Mouse (Mus musculus): ENCODE data around the gene Cyb5b. TPM values are rescaled to one million over a fixed set of nuclear protein-coding genes. Genes with fewer than 3 reads are reported as not detected.
A peak's percentile ranks its signal among the peaks of the same experiment; 100 is the strongest.
"Not testable (repeated sequence)": the region's sequence is repeated elsewhere in the genome, so short reads cannot be mapped to it uniquely, and the experiment has no call there.

Gene Cyb5b
- 155 and 156 TPM in 2 replicates for polyA plus RNA-seq (2016; fragmentation: Nextera tagmentation; extraction: Ambion mirVana)

- H3K9me3 ChIP-seq, result no peaks in the 10 kb centered on the region
- H3K27ac ChIP-seq (replicated peaks), result peak within 1 kb of the TSS; percentile 81
- ATAC-seq (ENCODE audit: low FRiP score, low read depth), result peak; percentile 98
- H3K4me3 ChIP-seq, result peak within 1 kb of the TSS; percentile 87
- peaks cover 12% of the 10 kb centered on the region for H3K4me1 ChIP-seq
- H3K4me2 ChIP-seq (replicated peaks), result peak within 1 kb of the TSS; percentile 75
- WGBS, result 1% methylated on average over 65 of the region's 65 CpGs
- peak within 1 kb of the TSS; percentile 88 for H3K9ac ChIP-seq (replicated peaks)
- H3K27me3 ChIP-seq, result no peaks in the 10 kb centered on the region
- H3K36me3 ChIP-seq, result peaks cover 23% of the 10 kb centered on the region
These were observed at the start of gene Cyb5b for GRCm38 (mm10) chr8:107150404-107151157. Gene Cyb5b, plus strand, starts transcription at chr8:107150640.

- H3K27me3 ChIP-seq, result no peaks in the 10 kb centered on the region
- no peak overlapping the region for H3K4me3 ChIP-seq
- WGBS, result 10% methylated on average over 4 of the region's 4 CpGs
- H3K4me2 ChIP-seq (replicated peaks), result no peak overlapping the region
- H3K9ac ChIP-seq (replicated peaks), result no peak overlapping the region
- no peak for ATAC-seq (ENCODE audit: low FRiP score, low read depth)
- H3K4me1 ChIP-seq, result no peaks in the 10 kb centered on the region
- no peaks in the 10 kb centered on the region for H3K9me3 ChIP-seq
- no peak overlapping the region for H3K27ac ChIP-seq (replicated peaks)
- no peaks in the 10 kb centered on the region for H3K36me3 ChIP-seq
These were observed 45.9 kb upstream of the Cyb5b start for GRCm38 (mm10) chr8:107104547-107104946.

- not testable (repeated sequence) for H3K27me3 ChIP-seq; H3K36me3 ChIP-seq; H3K9ac ChIP-seq (replicated peaks); H3K4me1 ChIP-seq; H3K9me3 ChIP-seq; H3K4me3 ChIP-seq; H3K4me2 ChIP-seq (replicated peaks); ATAC-seq (ENCODE audit: low FRiP score, low read depth); H3K27ac ChIP-seq (replicated peaks)
- WGBS, result 92% methylated on average over 5 of the region's 5 CpGs
These were observed 42.4 kb upstream of the Cyb5b start for GRCm38 (mm10) chr8:107108089-107108488.

GRCm38 (mm10) chr8:107108978-107109720 lies 41.3 kb upstream of the Cyb5b start:
- 68% methylated on average over 23 of the region's 23 CpGs for WGBS
- Histone ChIP-seq H3K36me3 (no peaks in the 10 kb centered on the region), H3K4me1 (0 out of 2 replicates have a peak, but pooled peaks cover 2% of the 10 kb centered on the region), H3K9ac (replicated peaks) (no peak overlapping the region), H3K4me2 (replicated peaks) (no peak overlapping the region), H3K9me3 (no peaks in the 10 kb centered on the region), H3K27ac (replicated peaks) (0 out of 2 replicates have a peak overlapping the region, but pooled peaks have one; percentile 25), H3K27me3 (no peaks in the 10 kb centered on the region), H3K4me3 (no peak overlapping the region)
- ATAC-seq (ENCODE audit: low FRiP score, low read depth), result no peak

GRCm38 (mm10) chr8:107109816-107110435 lies 40.5 kb upstream of the Cyb5b start:
- no peak overlapping the region for H3K4me3 ChIP-seq
- no peaks in the 10 kb centered on the region for H3K27me3 ChIP-seq
- H3K9me3 ChIP-seq, result no peaks in the 10 kb centered on the region
- no peak overlapping the region for H3K4me2 ChIP-seq (replicated peaks)
- H3K9ac ChIP-seq (replicated peaks), result no peak overlapping the region
- ATAC-seq (ENCODE audit: low FRiP score, low read depth), result no peak
- H3K4me1 ChIP-seq, result 0 out of 2 replicates have a peak, but pooled peaks cover 2% of the 10 kb centered on the region
- H3K27ac ChIP-seq (replicated peaks), result no peak overlapping the region
- WGBS, result 87% methylated on average over 5 of the region's 5 CpGs
- H3K36me3 ChIP-seq, result no peaks in the 10 kb centered on the region

GRCm38 (mm10) chr8:107110629-107111330 lies 39.7 kb upstream of the Cyb5b start:
- Histone ChIP-seq H3K9ac (replicated peaks) (no peak overlapping the region), H3K36me3 (no peaks in the 10 kb centered on the region), H3K4me1 (0 out of 2 replicates have a peak, but pooled peaks cover 2% of the 10 kb centered on the region), H3K4me2 (replicated peaks) (no peak overlapping the region), H3K27me3 (no peaks in the 10 kb centered on the region), H3K4me3 (no peak overlapping the region), H3K27ac (replicated peaks) (no peak overlapping the region), H3K9me3 (no peaks in the 10 kb centered on the region)
- WGBS, result 75% methylated on average over 9 of the region's 9 CpGs
- no peak for ATAC-seq (ENCODE audit: low FRiP score, low read depth)

GRCm38 (mm10) chr8:107111340-107112105 lies 38.9 kb upstream of the Cyb5b start:
- 91% methylated on average over 10 of the region's 11 CpGs for WGBS
- H3K4me1 ChIP-seq, result 0 out of 2 replicates have a peak, but pooled peaks cover 2% of the 10 kb centered on the region
- H3K9ac ChIP-seq (replicated peaks), result no peak overlapping the region
- no peaks in the 10 kb centered on the region for H3K9me3 ChIP-seq
- no peaks in the 10 kb centered on the region for H3K36me3 ChIP-seq
- H3K4me3 ChIP-seq, result no peak overlapping the region
- no peak overlapping the region for H3K27ac ChIP-seq (replicated peaks)
- no peaks in the 10 kb centered on the region for H3K27me3 ChIP-seq
- no peak overlapping the region for H3K4me2 ChIP-seq (replicated peaks)
- ATAC-seq (ENCODE audit: low FRiP score, low read depth), result no peak

- no peaks in the 10 kb centered on the region for H3K36me3 ChIP-seq
- no peak for ATAC-seq (ENCODE audit: low FRiP score, low read depth)
- no peaks in the 10 kb centered on the region for H3K27me3 ChIP-seq
- H3K4me1 ChIP-seq, result 0 out of 2 replicates have a peak, but pooled peaks cover 2% of the 10 kb centered on the region
- H3K27ac ChIP-seq (replicated peaks), result no peak overlapping the region
- H3K9ac ChIP-seq (replicated peaks), result no peak overlapping the region
- H3K4me2 ChIP-seq (replicated peaks), result no peak overlapping the region
- WGBS, result 37% methylated on average over 4 of the region's 4 CpGs
- no peak overlapping the region for H3K4me3 ChIP-seq
- H3K9me3 ChIP-seq, result no peaks in the 10 kb centered on the region
These were observed 37.2 kb upstream of the Cyb5b start for GRCm38 (mm10) chr8:107113209-107113608.

GRCm38 (mm10) chr8:107114150-107115007 lies 36.1 kb upstream of the Cyb5b start:
- Histone ChIP-seq H3K4me2 (replicated peaks) (no peak overlapping the region), H3K36me3 (no peaks in the 10 kb centered on the region), H3K4me1 (0 out of 2 replicates have a peak, but pooled peaks cover 2% of the 10 kb centered on the region), H3K9me3 (no peaks in the 10 kb centered on the region), H3K27me3 (no peaks in the 10 kb centered on the region), H3K9ac (replicated peaks) (no peak overlapping the region), H3K27ac (replicated peaks) (no peak overlapping the region), H3K4me3 (no peak overlapping the region)
- no peak for ATAC-seq (ENCODE audit: low FRiP score, low read depth)
- 72% methylated on average over 19 of the region's 19 CpGs for WGBS

GRCm38 (mm10) chr8:107115008-107115320 lies 35.5 kb upstream of the Cyb5b start:
- 0 out of 2 replicates have a peak, but pooled peaks cover 2% of the 10 kb centered on the region for H3K4me1 ChIP-seq
- WGBS, result 87% methylated on average over 10 of the region's 10 CpGs
- H3K27me3 ChIP-seq, result no peaks in the 10 kb centered on the region
- no peak overlapping the region for H3K4me3 ChIP-seq
- H3K9ac ChIP-seq (replicated peaks), result no peak overlapping the region
- no peaks in the 10 kb centered on the region for H3K36me3 ChIP-seq
- H3K27ac ChIP-seq (replicated peaks), result no peak overlapping the region
- ATAC-seq (ENCODE audit: low FRiP score, low read depth), result no peak
- no peak overlapping the region for H3K4me2 ChIP-seq (replicated peaks)
- H3K9me3 ChIP-seq, result no peaks in the 10 kb centered on the region
